Comparison of ENCODE assay signal across 11 mouse cellular contexts in the genomic region with DNA sequence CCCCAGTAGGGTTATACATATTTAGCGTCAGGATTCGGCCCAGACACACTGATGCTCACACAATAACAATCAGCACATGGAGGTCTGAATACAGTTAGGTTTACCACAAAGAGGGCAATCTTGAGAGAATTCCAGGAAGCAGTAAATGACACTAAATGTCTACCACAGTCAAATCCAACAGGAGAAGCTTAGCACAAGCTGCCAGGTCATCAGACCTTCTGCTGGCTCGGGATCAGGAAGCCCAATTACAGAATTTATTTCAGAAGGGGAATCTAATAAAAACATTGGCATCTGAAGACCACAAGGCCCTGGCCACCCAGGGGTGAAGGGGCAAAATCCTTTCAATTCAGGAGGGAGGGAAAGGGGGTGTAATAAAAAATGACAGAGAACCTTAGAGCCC. TPM values are rescaled to one million over a fixed set of nuclear protein-coding genes. Genes with fewer than 3 reads are reported as not detected.
DNase-seq lines count a peak whose midpoint lies in the region; ATAC-seq lines count a peak whose summit lies in the region.
"Had no signal": no experiment of that assay in that cellular context is flagged by ENCODE, and none has a peak within 500 bp of the region (broad histone marks: within the 10 kb centered on the region; RNA-seq: fewer than 3 reads in every experiment).

No protein-coding gene starts in this region.

- H3K27me3 ChIP-seq in hindbrain, embryonic 13.5 days: peaks cover 9% of the 10 kb centered on the region; the same call in 1 of the 2 replicates
- H3K27me3 ChIP-seq in hindbrain, embryonic 12.5 days: no peaks in the 10 kb centered on the region
- peaks cover 8% of the 10 kb centered on the region for H3K27me3 ChIP-seq in embryonic facial prominence, embryonic 13.5 days
- no peaks in the 10 kb centered on the region for H3K27me3 ChIP-seq in hindbrain, embryonic 16.5 days (replicated peaks; ENCODE audit: control insufficient read depth, insufficient read depth, low read length)
- no peaks in the 10 kb centered on the region for H3K27me3 ChIP-seq in midbrain, embryonic 12.5 days
- H3K27me3 ChIP-seq: CH12.LX had no signal

- 57% methylated on average over 3 of the region's 3 CpGs for WGBS in hindbrain, embryonic 13.5 days
- WGBS in hindbrain, embryonic 12.5 days: 33% methylated on average over 3 of the region's 3 CpGs
- 21% methylated on average over 3 of the region's 3 CpGs for WGBS in embryonic facial prominence, embryonic 13.5 days
- WGBS in hindbrain, embryonic 16.5 days: 29% methylated on average over 3 of the region's 3 CpGs
- WGBS in midbrain, embryonic 12.5 days: 35% methylated on average over 3 of the region's 3 CpGs

- no peaks in the 10 kb centered on the region for H3K9me3 ChIP-seq in hindbrain, embryonic 13.5 days
- no peaks in the 10 kb centered on the region for H3K9me3 ChIP-seq in hindbrain, embryonic 12.5 days (replicated peaks)
- no peaks in the 10 kb centered on the region for H3K9me3 ChIP-seq in embryonic facial prominence, embryonic 13.5 days
- no peaks in the 10 kb centered on the region for H3K9me3 ChIP-seq in hindbrain, embryonic 16.5 days (ENCODE audit: control insufficient read depth, low read length)
- no peaks in the 10 kb centered on the region for H3K9me3 ChIP-seq in midbrain, embryonic 12.5 days

- H3K4me3 ChIP-seq in hindbrain, embryonic 13.5 days: no peak overlapping the region
- no peak overlapping the region for H3K4me3 ChIP-seq in hindbrain, embryonic 12.5 days
- no peak overlapping the region for H3K4me3 ChIP-seq in embryonic facial prominence, embryonic 13.5 days
- no peak overlapping the region for H3K4me3 ChIP-seq in hindbrain, embryonic 16.5 days (ENCODE audit: low read length)
- no peak overlapping the region for H3K4me3 ChIP-seq in midbrain, embryonic 12.5 days

- H3K9ac ChIP-seq in hindbrain, embryonic 13.5 days: no peak overlapping the region
- H3K9ac ChIP-seq in hindbrain, embryonic 12.5 days: no peak overlapping the region
- no peak overlapping the region for H3K9ac ChIP-seq in embryonic facial prominence, embryonic 13.5 days
- H3K9ac ChIP-seq in hindbrain, embryonic 16.5 days (ENCODE audit: low read depth, low read length): no peak overlapping the region
- H3K9ac ChIP-seq in midbrain, embryonic 12.5 days (replicated peaks): no peak overlapping the region; the same call in 1 of the 2 replicates

- H3K4me1 ChIP-seq in hindbrain, embryonic 13.5 days (replicated peaks): peaks cover 9% of the 10 kb centered on the region
- H3K4me1 ChIP-seq in hindbrain, embryonic 12.5 days: peaks cover 4% of the 10 kb centered on the region; the same call in 1 of the 2 replicates
- H3K4me1 ChIP-seq in embryonic facial prominence, embryonic 13.5 days: peaks cover 30% of the 10 kb centered on the region
- H3K4me1 ChIP-seq in hindbrain, embryonic 16.5 days (ENCODE audit: control insufficient read depth, insufficient read depth, low read depth, low read length): peaks cover 9% of the 10 kb centered on the region
- peaks cover 14% of the 10 kb centered on the region for H3K4me1 ChIP-seq in midbrain, embryonic 12.5 days

- H3K4me2 ChIP-seq in hindbrain, embryonic 13.5 days: 0 out of 2 replicates have a peak overlapping the region, but pooled peaks have one; percentile 28
- H3K4me2 ChIP-seq in hindbrain, embryonic 12.5 days (replicated peaks): no peak overlapping the region; the same call in 1 of the 2 replicates
- H3K4me2 ChIP-seq in embryonic facial prominence, embryonic 13.5 days: peak overlapping the region; percentile 42
- peak overlapping the region; percentile 30 for H3K4me2 ChIP-seq in hindbrain, embryonic 16.5 days (ENCODE audit: low read length)
- 0 out of 2 replicates have a peak overlapping the region, but pooled peaks have one; percentile 4 for H3K4me2 ChIP-seq in midbrain, embryonic 12.5 days (replicated peaks)

- H3K36me3 ChIP-seq in hindbrain, embryonic 13.5 days: no peaks in the 10 kb centered on the region
- H3K36me3 ChIP-seq in hindbrain, embryonic 12.5 days: no peaks in the 10 kb centered on the region
- no peaks in the 10 kb centered on the region for H3K36me3 ChIP-seq in embryonic facial prominence, embryonic 13.5 days
- no peaks in the 10 kb centered on the region for H3K36me3 ChIP-seq in hindbrain, embryonic 16.5 days (ENCODE audit: control insufficient read depth, insufficient read depth, low read length)
- H3K36me3 ChIP-seq in midbrain, embryonic 12.5 days: no peaks in the 10 kb centered on the region

- ATAC-seq in hindbrain, embryonic 13.5 days (ENCODE audit: low FRiP score): no peak
- no peak for ATAC-seq in hindbrain, embryonic 12.5 days (ENCODE audit: low FRiP score)
- no peak for ATAC-seq in embryonic facial prominence, embryonic 13.5 days (ENCODE audit: insufficient number of reproducible peaks, insufficient read depth, low FRiP score, low TSS enrichment, low read depth)
- ATAC-seq in hindbrain, embryonic 16.5 days: no peak
- ATAC-seq in midbrain, embryonic 12.5 days (ENCODE audit: low FRiP score, low read depth): no peak; the same call in 1 of the 2 replicates

- H3K27ac ChIP-seq in hindbrain, embryonic 13.5 days: no peak overlapping the region
- H3K27ac ChIP-seq in hindbrain, embryonic 12.5 days: no peak overlapping the region
- no peak overlapping the region; the same call in 1 of the 2 replicates for H3K27ac ChIP-seq in embryonic facial prominence, embryonic 13.5 days
- H3K27ac ChIP-seq in hindbrain, embryonic 16.5 days (ENCODE audit: low read depth, low read length): no peak overlapping the region
- 0 out of 2 replicates have a peak overlapping the region, but pooled peaks have one; percentile 8 for H3K27ac ChIP-seq in midbrain, embryonic 12.5 days (replicated peaks)

- DNase-seq in adrenal gland, adult 2 months: no peak
- DNase-seq in thymus, postnatal 14 days: no peak
- DNase-seq in lung, postnatal 14 days: no peak
- DNase-seq: cerebellum, adult 9-10 months; thymus, postnatal 4 days had no signal

RNA-seq across cellular contexts. Expression of a gene that starts 6.8 kb away (rescaled TPM):
- 11.1 and 12.4 TPM in 2 replicates for polyA plus RNA-seq in hindbrain, embryonic 13.5 days (2015; fragmentation: Nextera tagmentation; extraction: Ambion mirVana)
- polyA plus RNA-seq in hindbrain, embryonic 12.5 days (2016; fragmentation: Nextera tagmentation; extraction: Ambion mirVana): 11.5 and 14.0 TPM in 2 replicates
- polyA plus RNA-seq in embryonic facial prominence, embryonic 13.5 days (2015; fragmentation: Nextera tagmentation; extraction: Ambion mirVana): 8.5 and 10.2 TPM in 2 replicates
- 21.6 and 22.6 TPM in 2 replicates for polyA plus RNA-seq in hindbrain, embryonic 16.5 days (2015; fragmentation: Nextera tagmentation; extraction: Ambion mirVana)
- polyA plus RNA-seq in midbrain, embryonic 12.5 days (2016; fragmentation: Nextera tagmentation; extraction: Ambion mirVana): 15.4 and 15.6 TPM in 2 replicates
- total RNA-seq in adrenal gland, adult 2 months (2021): 10 to 100 TPM; 18.4 to 21.7 TPM
- 9.7 and 9.8 TPM in 2 replicates for polyA plus RNA-seq in adrenal gland, adult 2 months (2012; rRNA removed)
- total RNA-seq: CH12.LX had no signal
